Mouse (Mus musculus): ENCODE data around the gene Thap7.

Thap7 gene

DNA sequence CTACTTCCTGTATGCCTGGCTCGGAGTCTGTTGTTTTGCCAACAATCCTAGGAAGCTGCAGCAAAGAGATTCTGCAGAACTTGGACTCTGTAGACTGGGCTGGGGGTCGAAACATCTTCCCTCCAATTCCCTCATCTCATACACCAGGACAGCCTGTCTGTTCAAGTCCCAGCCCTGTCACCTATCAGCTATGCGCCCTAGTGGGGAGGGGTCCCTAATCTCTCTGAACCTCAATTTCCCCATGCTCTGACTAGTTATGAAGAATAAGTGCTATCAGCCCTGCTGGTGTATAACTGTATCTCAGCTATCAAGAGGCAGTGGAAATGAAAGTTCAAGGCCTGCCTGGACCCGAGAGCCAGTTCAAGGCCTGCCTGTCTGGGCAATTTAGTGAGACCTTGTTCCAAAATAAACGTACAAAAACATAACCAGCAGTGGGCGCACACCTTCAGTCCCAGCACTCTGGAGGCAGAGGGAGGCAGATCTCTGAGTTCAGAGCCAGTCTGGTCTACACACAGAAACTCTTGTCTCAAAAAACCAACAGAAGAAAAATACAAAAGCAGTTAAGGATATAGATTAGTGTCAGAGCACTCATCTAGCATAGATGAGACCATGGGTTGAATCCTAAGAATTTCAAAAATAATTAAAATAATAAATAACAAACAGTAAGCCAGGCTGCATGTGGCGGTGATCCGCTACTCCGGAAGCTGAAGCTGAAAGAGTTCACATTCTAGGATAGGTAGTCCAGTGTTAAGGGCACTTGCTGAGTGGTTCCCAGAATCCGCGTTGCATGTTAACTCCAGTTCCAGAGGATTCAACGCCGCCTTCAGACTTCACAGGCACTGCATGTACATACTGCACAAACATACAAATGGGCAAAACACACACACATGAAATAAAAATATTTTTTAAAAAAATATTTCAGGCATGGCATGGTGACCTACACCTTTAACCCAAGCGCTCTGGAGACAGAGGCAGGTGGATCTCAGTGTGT is 42.2 kb downstream of the Thap7 start:
- no peak for DNase-seq (ENCODE audit: low read depth)

DNA sequence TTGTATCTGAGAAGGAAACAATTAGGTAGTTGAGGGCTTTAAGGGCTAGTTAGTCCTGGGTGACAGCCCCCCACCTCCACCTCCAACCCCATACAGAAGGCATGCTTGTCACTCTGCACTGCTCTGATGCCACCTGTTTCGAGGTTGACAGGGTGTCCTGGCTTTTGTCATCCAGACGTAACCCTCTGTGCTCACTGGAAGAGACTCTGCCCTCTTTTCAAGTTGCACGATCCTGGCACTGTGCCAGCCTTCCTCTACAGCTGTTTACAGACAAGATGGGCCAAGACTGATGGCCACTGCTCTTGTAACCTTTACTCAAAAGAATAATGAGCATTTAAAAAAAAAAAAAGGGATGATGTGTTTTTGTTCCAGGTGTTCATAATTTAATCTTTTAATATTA is 44.4 kb downstream of the Thap7 start:
- no peak for DNase-seq (ENCODE audit: low read depth)

DNA sequence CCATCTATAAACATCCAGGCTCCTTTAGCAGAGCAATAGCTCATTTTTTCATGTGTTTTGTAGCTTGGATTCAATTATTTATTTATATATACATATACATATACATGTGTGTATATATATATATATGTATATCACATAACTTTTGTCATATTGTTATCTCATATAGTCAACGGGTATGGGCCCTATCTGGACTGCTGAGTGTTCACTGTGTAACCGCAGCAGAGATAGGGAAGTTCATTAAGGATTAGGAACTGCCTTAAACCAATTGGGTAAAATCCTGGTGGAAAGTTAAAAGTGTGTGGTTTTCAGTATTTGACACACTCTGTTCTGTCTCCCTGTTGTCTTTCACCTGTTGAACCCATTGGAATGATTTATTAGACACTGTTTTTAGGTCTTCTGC is 49.5 kb downstream of the Thap7 start:
- DNase-seq (ENCODE audit: low read depth) = no peak

DNA sequence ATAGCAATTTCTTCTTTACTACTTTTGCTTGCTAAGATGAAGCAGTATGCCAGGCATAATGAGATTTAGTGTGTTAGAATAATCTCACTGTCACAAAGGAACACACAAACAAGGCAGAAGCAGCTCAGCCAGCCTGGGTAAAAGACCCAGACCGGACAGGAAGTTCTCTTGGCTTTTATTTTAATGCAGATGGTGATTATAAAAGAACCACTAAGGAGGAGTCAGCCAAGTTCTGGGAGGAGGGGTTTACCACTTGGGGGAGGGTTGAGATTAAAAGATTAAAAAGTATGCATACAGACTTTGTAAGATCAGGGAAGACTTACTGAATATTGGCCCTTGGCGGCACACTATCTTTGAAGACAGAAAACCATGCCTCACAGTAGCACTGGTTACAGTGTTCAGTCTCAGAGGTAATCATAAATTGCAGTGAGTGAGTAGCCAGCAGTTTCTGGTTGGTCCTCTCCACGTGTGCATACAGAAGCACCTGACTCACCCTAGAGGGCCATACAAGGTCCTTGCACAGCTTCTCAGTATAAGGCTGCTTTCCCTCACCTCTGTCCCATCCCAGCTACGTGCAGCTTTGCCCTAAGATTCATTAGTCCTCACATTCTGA is 52.5 kb downstream of the Thap7 start:
- no peak for DNase-seq (ENCODE audit: low read depth)

Data from fibroblast of lung, adult 2 months (primary cell).